Mouse (Mus musculus) myocyte (in vitro differentiated cells): ENCODE measurements around the gene Kif6. TPM values are rescaled to one million over a fixed set of nuclear protein-coding genes. Genes with fewer than 3 reads are reported as not detected.

Experiments used
- H3K27me3 ChIP-seq: one replicate; pipeline ENCODE4 v1.6.1; 2011; ENCODE audit not compliant: control insufficient read depth, insufficient read depth, insufficient read length
- H3K36me3 ChIP-seq: one replicate; pipeline ENCODE4 v1.6.1; 2011; ENCODE audit not compliant: control insufficient read depth, insufficient read depth
- H3K4me2 ChIP-seq: one replicate; pipeline ENCODE4 v1.6.1; 2011; ENCODE audit warnings: low read depth, control low read depth
- H3K4me3 ChIP-seq: one replicate; pipeline ENCODE4 v1.5.1; 2011; ENCODE audit warnings: mild to moderate bottlenecking, control low read depth, moderate library complexity
- H3K79me2 ChIP-seq: one replicate; pipeline ENCODE4 v1.6.1; 2011; ENCODE audit not compliant: control insufficient read depth, insufficient read depth
- H3ac ChIP-seq: one replicate; pipeline ENCODE4 v1.6.1; 2011; ENCODE audit not compliant: control insufficient read depth, insufficient read length
- CEBPB ChIP-seq: IDR thresholded peaks from 2 replicates; pipeline ENCODE4 v1.6.1; 2011; ENCODE audit warnings: mild to moderate bottlenecking, moderate library complexity; ENCODE audit not compliant: poor library complexity, insufficient read depth, severe bottlenecking
- E2F4 ChIP-seq: IDR thresholded peaks from one replicate; pipeline ENCODE4 v1.6.1; 2011; ENCODE audit warnings: mild to moderate bottlenecking, control low read depth, moderate library complexity; ENCODE audit not compliant: insufficient read depth
- MAX ChIP-seq: IDR thresholded peaks from one replicate; pipeline ENCODE4 v1.6.1; 2011; ENCODE audit warnings: low read depth, mild to moderate bottlenecking, control low read depth
- MYOD1 ChIP-seq, 3 experiments: IDR thresholded peaks; one replicate each; pipeline ENCODE4 v1.6.1; 2011; ENCODE audit warnings: control low read depth in 2 of 3, low read depth in 2 of 3, mild to moderate bottlenecking in 2 of 3, moderate library complexity in 1 of 3; ENCODE audit not compliant: insufficient read length in 2 of 3, control insufficient read depth in 1 of 3
- MYOG ChIP-seq, 3 experiments: IDR thresholded peaks; one replicate each; pipeline ENCODE4 v1.6.1; 2011; ENCODE audit warnings: control low read depth in 2 of 3, low read depth in 2 of 3, mild to moderate bottlenecking in 2 of 3; ENCODE audit not compliant: insufficient read length in 2 of 3, control insufficient read depth in 1 of 3, insufficient read depth in 1 of 3
- POLR2A ChIP-seq: IDR thresholded peaks from one replicate; pipeline ENCODE4 v1.6.1; 2011; ENCODE audit warnings: low read depth, mild to moderate bottlenecking, control low read depth, moderate library complexity; ENCODE audit not compliant: insufficient read length
- POLR2AphosphoS2 ChIP-seq: IDR thresholded peaks from one replicate; pipeline ENCODE4 v1.6.1; 2011; ENCODE audit warnings: low read depth, control low read depth; ENCODE audit not compliant: insufficient read length
- REST ChIP-seq: IDR thresholded peaks from one replicate; pipeline ENCODE4 v1.6.1; 2011; ENCODE audit warnings: mild to moderate bottlenecking, control low read depth, moderate library complexity; ENCODE audit not compliant: insufficient read depth, insufficient read length
- SRF ChIP-seq: IDR thresholded peaks from one replicate; pipeline ENCODE4 v1.6.1; 2011; ENCODE audit warnings: low read depth; ENCODE audit not compliant: control insufficient read depth, insufficient read length
- TCF12 ChIP-seq: IDR thresholded peaks from one replicate; pipeline ENCODE4 v1.6.1; 2011; ENCODE audit warnings: mild to moderate bottlenecking, control low read depth; ENCODE audit not compliant: poor library complexity, insufficient read depth, severe bottlenecking
- TCF3 ChIP-seq: IDR thresholded peaks from one replicate; pipeline ENCODE4 v1.6.1; 2011; ENCODE audit warnings: low read depth, control low read depth; ENCODE audit not compliant: insufficient read length
- USF1 ChIP-seq: IDR thresholded peaks from one replicate; pipeline ENCODE4 v1.6.1; 2011; ENCODE audit warnings: low read depth, mild to moderate bottlenecking, control low read depth, moderate library complexity
- polyA plus RNA-seq: library from polyadenylated mRNA; unstranded; fragments of >200 nt; fragmentation: generic; extraction: Trizol; gene quantifications from one replicate; pipeline ENCODE4 v1.2.1, GENCODE M21; 2012; ENCODE audit warnings: missing spikeins

Gene Kif6
- polyA plus RNA-seq, 1 experiment, result 0.07 TPM

DNA sequence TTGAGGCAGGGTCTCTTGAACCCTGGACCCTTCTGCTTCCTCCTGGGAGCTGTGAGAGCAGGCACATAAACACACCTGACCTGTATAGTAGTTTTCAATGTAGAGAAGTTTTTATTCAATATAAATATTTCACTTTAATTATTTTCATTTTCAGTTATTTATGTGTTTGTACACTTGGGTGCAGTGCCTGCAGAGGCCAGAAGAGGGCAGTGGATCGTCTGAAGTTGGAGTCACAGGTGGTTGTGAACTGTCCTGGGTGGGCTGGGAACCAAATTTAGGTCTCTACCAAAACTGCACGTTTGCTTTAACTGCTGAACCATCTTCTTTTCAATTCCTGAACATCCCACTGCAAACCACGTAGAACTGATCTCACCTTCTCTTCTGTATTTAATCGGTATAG lies 35.4 kb downstream of the Kif6 start:
- Histone ChIP-seq H3ac (no peak overlapping the region), H3K79me2 (no peaks in the 10 kb centered on the region), H3K36me3 (no peaks in the 10 kb centered on the region), H3K4me3 (no peak overlapping the region), H3K27me3 (no peaks in the 10 kb centered on the region), H3K4me2 (no peak overlapping the region)
- TF ChIP-seq USF1, result no peak
- TF ChIP-seq MAX, result no peak
- no peak for TF ChIP-seq TCF12
- TF ChIP-seq POLR2AphosphoS2, result no peak
- TF ChIP-seq TCF3, result no peak
- TF ChIP-seq REST, result no peak

GRCm38 (mm10) chr17:49652357-49652756 lies 37.4 kb downstream of the Kif6 start:
- no peaks in the 10 kb centered on the region for H3K36me3 ChIP-seq
- no peak overlapping the region for H3ac ChIP-seq
- TF ChIP-seq TCF3, result no peak
- no peak for TF ChIP-seq MAX
- TF ChIP-seq USF1, result no peak
- no peak for TF ChIP-seq MYOD1 (IDR thresholded peaks at IDR 0.05; ENCODE audit: control insufficient read depth in 1 of 3, insufficient read length in 2 of 3, low read depth in 2 of 3)
- no peak for TF ChIP-seq MYOG (IDR thresholded peaks at IDR 0.05; ENCODE audit: control insufficient read depth in 1 of 3, insufficient read depth in 1 of 3, insufficient read length in 2 of 3, low read depth in 2 of 3)
- TF ChIP-seq POLR2AphosphoS2, result no peak
- no peak for TF ChIP-seq TCF12
- TF ChIP-seq POLR2A, result no peak
- no peak for TF ChIP-seq SRF
- no peak for TF ChIP-seq CEBPB
- TF ChIP-seq E2F4, result no peak
- TF ChIP-seq REST, result no peak
- no peak overlapping the region for H3K4me3 ChIP-seq
- no peaks in the 10 kb centered on the region for H3K27me3 ChIP-seq
- no peaks in the 10 kb centered on the region for H3K79me2 ChIP-seq
- H3K4me2 ChIP-seq, result no peak overlapping the region

- no peaks in the 10 kb centered on the region for H3K36me3 ChIP-seq
- H3ac ChIP-seq, result no peak overlapping the region
- no peak overlapping the region for H3K4me2 ChIP-seq
- TF ChIP-seq E2F4 (no peak), MYOG (IDR thresholded peaks at IDR 0.05; ENCODE audit: control insufficient read depth in 1 of 3, insufficient read depth in 1 of 3, insufficient read length in 2 of 3, low read depth in 2 of 3) (no peak), MYOD1 (IDR thresholded peaks at IDR 0.05; ENCODE audit: control insufficient read depth in 1 of 3, insufficient read length in 2 of 3, low read depth in 2 of 3) (no peak), POLR2AphosphoS2 (no peak), TCF12 (no peak), CEBPB (no peak), TCF3 (no peak), SRF (no peak), POLR2A (no peak), MAX (no peak), REST (no peak), USF1 (no peak)
- no peaks in the 10 kb centered on the region for H3K79me2 ChIP-seq
- H3K27me3 ChIP-seq, result no peaks in the 10 kb centered on the region
- H3K4me3 ChIP-seq, result no peak overlapping the region
These were observed 37.9 kb downstream of the Kif6 start for GRCm38 (mm10) chr17:49652800-49653199.

DNA sequence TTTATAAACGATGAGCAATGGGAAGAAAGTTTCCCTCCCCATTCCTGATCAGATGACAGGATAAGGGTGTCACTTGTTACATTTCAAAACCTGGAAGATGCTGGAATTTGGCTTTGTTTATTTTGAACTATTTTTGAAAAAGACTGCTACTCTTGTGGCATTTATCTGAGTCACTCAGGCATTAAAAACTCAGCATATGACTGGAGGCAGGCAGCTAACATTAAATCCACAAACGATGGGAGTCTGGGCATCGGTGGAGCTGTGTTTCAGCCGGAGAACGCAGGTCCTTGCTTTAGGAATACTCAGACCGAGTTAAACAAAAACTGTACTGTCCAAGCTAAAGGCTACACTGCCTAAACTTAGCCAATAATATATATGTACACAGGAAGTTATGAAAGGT lies 46.7 kb downstream of the Kif6 start:
- Histone ChIP-seq H3ac (no peak overlapping the region), H3K27me3 (no peaks in the 10 kb centered on the region), H3K36me3 (no peaks in the 10 kb centered on the region), H3K79me2 (no peaks in the 10 kb centered on the region), H3K4me3 (no peak overlapping the region), H3K4me2 (no peak overlapping the region)
- TF ChIP-seq TCF12 (no peak), SRF (no peak), MYOG (IDR thresholded peaks at IDR 0.05; ENCODE audit: control insufficient read depth in 1 of 3, insufficient read depth in 1 of 3, insufficient read length in 2 of 3, low read depth in 2 of 3) (no peak), REST (no peak), CEBPB (no peak), TCF3 (no peak), E2F4 (no peak), POLR2A (no peak), MYOD1 (IDR thresholded peaks at IDR 0.05; ENCODE audit: control insufficient read depth in 1 of 3, insufficient read length in 2 of 3, low read depth in 2 of 3) (no peak), USF1 (no peak), MAX (no peak), POLR2AphosphoS2 (no peak)

DNA sequence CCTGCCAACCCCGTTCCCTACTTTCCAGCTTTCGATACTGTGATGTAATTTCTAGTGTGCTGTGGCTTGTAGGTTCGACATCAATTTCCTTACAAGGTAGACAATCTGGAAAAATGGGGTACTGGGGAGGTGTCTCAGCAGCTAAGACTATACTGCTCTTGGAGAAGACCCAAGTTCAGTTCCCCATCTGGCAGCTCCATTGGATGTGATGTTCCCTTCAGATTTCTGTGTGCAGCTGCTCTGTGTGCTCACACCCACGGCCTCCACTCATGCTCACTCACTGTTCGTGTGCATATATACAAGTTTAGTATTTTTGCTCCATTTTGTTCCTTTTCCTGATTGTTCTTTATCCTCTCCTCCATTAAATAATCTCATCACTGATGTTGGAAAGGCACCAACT lies 51.8 kb downstream of the Kif6 start:
- H3K4me2 ChIP-seq, result no peak overlapping the region
- no peaks in the 10 kb centered on the region for H3K36me3 ChIP-seq
- no peaks in the 10 kb centered on the region for H3K27me3 ChIP-seq
- no peak overlapping the region for H3ac ChIP-seq
- TF ChIP-seq POLR2AphosphoS2, result no peak
- no peak for TF ChIP-seq MYOG (IDR thresholded peaks at IDR 0.05; ENCODE audit: control insufficient read depth in 1 of 3, insufficient read depth in 1 of 3, insufficient read length in 2 of 3, low read depth in 2 of 3)
- TF ChIP-seq MYOD1 (IDR thresholded peaks at IDR 0.05; ENCODE audit: control insufficient read depth in 1 of 3, insufficient read length in 2 of 3, low read depth in 2 of 3), result no peak
- TF ChIP-seq TCF12, result no peak
- no peak for TF ChIP-seq REST
- TF ChIP-seq POLR2A, result no peak
- no peak for TF ChIP-seq SRF
- TF ChIP-seq E2F4, result no peak
- TF ChIP-seq TCF3, result no peak
- TF ChIP-seq MAX, result no peak
- TF ChIP-seq CEBPB, result no peak
- TF ChIP-seq USF1, result no peak
- H3K4me3 ChIP-seq, result no peak overlapping the region
- no peaks in the 10 kb centered on the region for H3K79me2 ChIP-seq
